Mouse (Mus musculus) kidney, embryonic 14.5 days (tissue): ENCODE results near the gene Rcor1. TPM values are rescaled to one million over a fixed set of nuclear protein-coding genes. Genes with fewer than 3 reads are reported as not detected.

ENCODE experiments used
- ATAC-seq: fragments of 200-750 bp; cut with Nextera tagmentation; 2 replicates; pipeline ENCODE4 v1.8.0; 2017; ENCODE audit warnings: moderate number of reproducible peaks, mild to moderate bottlenecking, moderate TSS enrichment, moderate library complexity; ENCODE audit not compliant: low FRiP score, low TSS enrichment
- H3K27ac ChIP-seq: fragments of 300-500 bp; sonication (generic); 2 replicates; pipeline ENCODE4 v1.5.1; 2014; ENCODE audit warnings: low read depth, mild to moderate bottlenecking, low read length, moderate library complexity, mixed read lengths
- H3K27me3 ChIP-seq: fragments of 300-500 bp; sonication (generic); 2 replicates; pipeline ENCODE4 v1.6.1; 2014; ENCODE audit warnings: mild to moderate bottlenecking, low read length; ENCODE audit not compliant: control insufficient read depth, insufficient read depth
- H3K36me3 ChIP-seq: fragments of 300-500 bp; sonication (generic); 2 replicates; pipeline ENCODE4 v1.6.1; 2014; ENCODE audit warnings: low read length, mixed read lengths; ENCODE audit not compliant: control insufficient read depth, insufficient read depth
- H3K4me1 ChIP-seq: fragments of 300-500 bp; sonication (generic); 2 replicates; pipeline ENCODE4 v1.6.1; 2014; ENCODE audit warnings: low read length, mixed read lengths; ENCODE audit not compliant: control insufficient read depth, insufficient read depth
- H3K4me2 ChIP-seq: fragments of 300-500 bp; sonication (generic); replicated peaks from 2 replicates; pipeline ENCODE4 v1.6.1; 2014; ENCODE audit warnings: low read depth, mild to moderate bottlenecking, low read length
- H3K4me3 ChIP-seq: fragments of 300-500 bp; sonication (generic); 2 replicates; pipeline ENCODE4 v1.5.1; 2014; ENCODE audit warnings: mild to moderate bottlenecking, low read length
- H3K9ac ChIP-seq: fragments of 300-500 bp; sonication (generic); 2 replicates; pipeline ENCODE4 v1.6.1; 2014; ENCODE audit warnings: low read depth, mild to moderate bottlenecking, low read length, moderate library complexity
- H3K9me3 ChIP-seq: fragments of 300-500 bp; sonication (generic); 2 replicates; pipeline ENCODE4 v1.6.1; 2016; ENCODE audit warnings: low read length; ENCODE audit not compliant: control insufficient read depth
- WGBS: fragments of 180-500 bp; shearing (Covaris S2); extraction: QIAGEN DNeasy Blood & Tissue Kit; methylation state at CpG from one replicate; pipeline ENCODE4 v1.1.7; 2014; 5-methylcytosine and 5-hydroxymethylcytosine counted together
- polyA plus RNA-seq: library from polyadenylated mRNA; unstranded; fragments of >200 nt; fragmentation: Nextera tagmentation; extraction: Ambion mirVana; gene quantifications from 2 replicates; pipeline ENCODE4 v1.2.1, GENCODE M21; 2014

The Rcor1 gene
- polyA plus RNA-seq, 1 experiment from 2014 or later = 17.4 TPM

DNA sequence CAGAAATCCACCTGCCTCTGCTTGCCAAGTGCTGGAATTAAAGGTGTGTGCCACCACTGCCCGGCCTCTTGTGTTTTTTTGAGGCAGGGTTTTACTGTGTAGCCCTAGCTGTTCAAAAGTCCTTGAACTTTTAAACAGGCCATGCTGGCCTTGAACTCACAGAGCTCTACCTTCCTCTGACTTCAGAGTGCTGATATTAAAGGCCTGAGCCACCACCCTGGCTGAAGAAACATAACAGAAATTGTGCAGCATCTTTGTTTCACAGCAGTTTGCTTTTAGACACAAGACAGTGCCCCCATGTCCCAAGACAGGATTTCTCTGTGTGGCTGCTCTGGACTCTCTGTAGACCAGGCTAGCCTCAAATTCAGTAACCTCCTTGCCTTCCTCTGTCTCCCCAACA, 3.2 kb downstream of the Rcor1 start:
- no peak overlapping the region for H3K4me2 ChIP-seq
- ATAC-seq = no peak
- no peaks in the 10 kb centered on the region for H3K27me3 ChIP-seq
- no peak overlapping the region for H3K4me3 ChIP-seq
- H3K4me1 ChIP-seq = peaks cover 19% of the 10 kb centered on the region
- no peak overlapping the region for H3K27ac ChIP-seq
- 84% methylated on average over 1 of the region's 1 CpGs for WGBS
- peaks cover 10% of the 10 kb centered on the region; the same call in 1 of the 2 replicates for H3K36me3 ChIP-seq
- no peak overlapping the region for H3K9ac ChIP-seq
- no peaks in the 10 kb centered on the region for H3K9me3 ChIP-seq

DNA sequence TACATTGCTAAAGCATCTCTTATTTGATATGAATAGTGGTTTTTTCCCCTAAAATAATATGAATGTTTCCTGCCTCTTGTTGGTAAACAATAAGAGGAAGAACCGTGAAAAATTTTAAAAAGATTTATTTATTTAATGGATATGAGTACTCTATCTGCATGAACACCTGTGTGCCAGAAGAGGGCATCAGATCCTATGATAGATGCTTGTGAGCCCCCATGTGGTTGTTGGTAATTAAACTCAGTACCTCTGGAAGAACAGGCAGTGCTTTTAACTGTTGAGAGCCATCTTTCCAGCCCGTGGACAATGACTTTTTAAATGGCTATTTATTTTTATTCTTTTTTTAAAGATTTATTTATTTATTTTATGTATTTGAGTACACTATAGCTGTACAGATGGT, 5.7 kb downstream of the Rcor1 start:
- ATAC-seq = no peak
- no peak overlapping the region for H3K4me3 ChIP-seq
- peaks cover 10% of the 10 kb centered on the region; the same call in 1 of the 2 replicates for H3K36me3 ChIP-seq
- peaks cover 12% of the 10 kb centered on the region; the same call in 1 of the 2 replicates for H3K4me1 ChIP-seq
- no peak overlapping the region for H3K4me2 ChIP-seq
- no peaks in the 10 kb centered on the region for H3K9me3 ChIP-seq
- H3K27ac ChIP-seq = no peak overlapping the region
- H3K9ac ChIP-seq = no peak overlapping the region
- H3K27me3 ChIP-seq = no peaks in the 10 kb centered on the region
- WGBS = 92% methylated on average over 2 of the region's 2 CpGs

GRCm38 (mm10) chr12:111046866-111047265, 7.7 kb downstream of the Rcor1 start:
- no peak for ATAC-seq
- Histone ChIP-seq H3K27me3 (no peaks in the 10 kb centered on the region), H3K4me1 (peaks cover 5% of the 10 kb centered on the region; the same call in 1 of the 2 replicates), H3K36me3 (peaks cover 13% of the 10 kb centered on the region; the same call in 1 of the 2 replicates), H3K4me3 (no peak overlapping the region), H3K9ac (no peak overlapping the region), H3K27ac (no peak overlapping the region), H3K4me2 (no peak overlapping the region), H3K9me3 (no peaks in the 10 kb centered on the region)
- WGBS = 85% methylated on average over 1 of the region's 1 CpGs

- H3K27ac ChIP-seq = no peak overlapping the region
- no peak overlapping the region for H3K4me2 ChIP-seq
- no peaks in the 10 kb centered on the region for H3K9me3 ChIP-seq
- no peaks in the 10 kb centered on the region for H3K27me3 ChIP-seq
- no peak for ATAC-seq
- 87% methylated on average over 2 of the region's 2 CpGs for WGBS
- peaks cover 7% of the 10 kb centered on the region; the same call in 1 of the 2 replicates for H3K36me3 ChIP-seq
- H3K9ac ChIP-seq = no peak overlapping the region
- no peak overlapping the region for H3K4me3 ChIP-seq
- H3K4me1 ChIP-seq = peaks cover 5% of the 10 kb centered on the region; the same call in 1 of the 2 replicates
These were observed 9.1 kb downstream of the Rcor1 start for GRCm38 (mm10) chr12:111048201-111048600.

- Histone ChIP-seq H3K4me2 (no peak overlapping the region), H3K9ac (no peak overlapping the region), H3K27ac (no peak overlapping the region), H3K4me1 (peaks cover 5% of the 10 kb centered on the region; the same call in 1 of the 2 replicates), H3K36me3 (peaks cover 3% of the 10 kb centered on the region; the same call in 1 of the 2 replicates), H3K9me3 (no peaks in the 10 kb centered on the region), H3K4me3 (no peak overlapping the region), H3K27me3 (no peaks in the 10 kb centered on the region)
- ATAC-seq = no peak
- 80% methylated on average over 2 of the region's 2 CpGs for WGBS
These were observed 11.1 kb downstream of the Rcor1 start for GRCm38 (mm10) chr12:111050256-111050655.

DNA sequence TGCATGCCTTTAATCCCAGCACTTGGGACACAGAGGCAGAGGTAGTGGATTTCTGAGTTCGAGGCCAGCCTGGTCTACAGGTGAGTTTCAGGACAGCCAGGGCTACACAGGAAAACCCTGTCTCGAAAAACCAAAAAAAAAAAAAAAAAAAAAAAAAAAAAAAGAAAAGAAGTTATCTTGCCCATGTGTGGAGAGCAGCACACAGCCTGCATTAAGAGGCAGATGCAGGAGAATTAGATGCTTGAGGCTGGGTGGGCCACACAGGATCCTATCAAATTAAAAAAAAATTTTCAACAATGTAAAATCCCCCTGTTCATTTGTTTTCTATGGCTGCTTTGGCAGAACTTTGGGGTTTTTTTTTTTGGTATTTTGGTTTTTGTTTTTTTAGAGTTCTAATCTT, 24.2 kb downstream of the Rcor1 start:
- no peak overlapping the region for H3K4me2 ChIP-seq
- WGBS = 78% methylated on average over 2 of the region's 2 CpGs
- ATAC-seq = no peak
- no peak overlapping the region for H3K4me3 ChIP-seq
- no peaks in the 10 kb centered on the region for H3K27me3 ChIP-seq
- peaks cover 8% of the 10 kb centered on the region; the same call in 1 of the 2 replicates for H3K36me3 ChIP-seq
- H3K27ac ChIP-seq = no peak overlapping the region
- H3K9ac ChIP-seq = no peak overlapping the region
- H3K9me3 ChIP-seq = no peaks in the 10 kb centered on the region
- no peaks in the 10 kb centered on the region for H3K4me1 ChIP-seq

DNA sequence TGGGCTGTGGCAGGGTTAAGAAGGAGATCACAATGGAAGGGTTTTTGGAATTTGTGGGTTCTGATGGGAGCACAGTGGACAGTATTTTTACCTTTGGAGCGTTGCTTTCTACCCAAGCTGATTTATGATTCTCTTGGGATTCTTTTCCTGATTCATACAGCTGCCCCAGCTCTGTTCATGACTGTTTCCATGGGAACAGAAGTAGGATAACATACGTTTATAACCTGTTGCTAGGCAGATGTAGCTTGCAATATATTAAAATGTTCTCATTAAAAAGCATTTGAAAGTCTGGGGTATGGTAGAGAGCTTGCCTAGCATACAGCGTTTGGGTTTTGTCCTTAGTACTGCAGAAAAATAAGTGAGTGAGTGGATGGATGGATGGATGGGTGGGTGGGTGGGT, 25.1 kb downstream of the Rcor1 start:
- Histone ChIP-seq H3K9me3 (no peaks in the 10 kb centered on the region), H3K27ac (no peak overlapping the region), H3K36me3 (peaks cover 2% of the 10 kb centered on the region; the same call in 1 of the 2 replicates), H3K4me1 (no peaks in the 10 kb centered on the region), H3K4me2 (no peak overlapping the region), H3K27me3 (no peaks in the 10 kb centered on the region), H3K9ac (no peak overlapping the region), H3K4me3 (no peak overlapping the region)
- ATAC-seq = no peak
- WGBS = 61% methylated on average over 3 of the region's 3 CpGs

- ATAC-seq = no peak
- no peaks in the 10 kb centered on the region for H3K27me3 ChIP-seq
- 92% methylated on average over 5 of the region's 5 CpGs for WGBS
- H3K9ac ChIP-seq = no peak overlapping the region
- no peaks in the 10 kb centered on the region for H3K36me3 ChIP-seq
- H3K4me2 ChIP-seq = no peak overlapping the region
- H3K4me1 ChIP-seq = no peaks in the 10 kb centered on the region
- H3K9me3 ChIP-seq = no peaks in the 10 kb centered on the region
- H3K4me3 ChIP-seq = no peak overlapping the region
- no peak overlapping the region for H3K27ac ChIP-seq
These were observed 26.2 kb downstream of the Rcor1 start for GRCm38 (mm10) chr12:111065330-111065729.

DNA sequence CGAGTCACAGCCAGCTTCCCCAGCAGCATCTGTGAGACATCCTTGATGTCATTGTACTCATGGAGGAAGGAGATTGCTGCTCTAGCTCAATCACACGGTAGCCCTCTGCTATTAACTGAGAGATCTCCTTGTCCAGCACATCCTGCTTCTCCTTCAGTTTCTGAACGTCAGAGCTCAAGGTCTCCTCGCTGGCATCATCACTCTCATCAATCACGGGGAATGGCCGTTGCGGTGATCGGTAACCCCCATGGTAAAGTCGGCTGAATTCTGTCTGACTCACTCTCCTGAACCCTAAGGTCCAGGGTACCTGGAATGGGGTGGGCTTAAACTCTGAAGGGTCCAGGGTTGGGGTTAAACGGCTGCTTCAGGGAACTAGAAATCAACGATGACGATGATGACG, 28.7 kb downstream of the Rcor1 start:
- Histone ChIP-seq H3K27me3 (no peaks in the 10 kb centered on the region), H3K9me3 (no peaks in the 10 kb centered on the region), H3K4me1 (peaks cover 13% of the 10 kb centered on the region; the same call in 1 of the 2 replicates), H3K4me3 (no peak overlapping the region), H3K9ac (no peak overlapping the region), H3K36me3 (no peaks in the 10 kb centered on the region; the same call in 1 of the 2 replicates), H3K4me2 (no peak overlapping the region), H3K27ac (no peak overlapping the region)
- no peak for ATAC-seq
- 86% methylated on average over 13 of the region's 13 CpGs for WGBS
